Mouse (Mus musculus): Measurements from ENCODE around the gene Tpcn2.

DNA sequence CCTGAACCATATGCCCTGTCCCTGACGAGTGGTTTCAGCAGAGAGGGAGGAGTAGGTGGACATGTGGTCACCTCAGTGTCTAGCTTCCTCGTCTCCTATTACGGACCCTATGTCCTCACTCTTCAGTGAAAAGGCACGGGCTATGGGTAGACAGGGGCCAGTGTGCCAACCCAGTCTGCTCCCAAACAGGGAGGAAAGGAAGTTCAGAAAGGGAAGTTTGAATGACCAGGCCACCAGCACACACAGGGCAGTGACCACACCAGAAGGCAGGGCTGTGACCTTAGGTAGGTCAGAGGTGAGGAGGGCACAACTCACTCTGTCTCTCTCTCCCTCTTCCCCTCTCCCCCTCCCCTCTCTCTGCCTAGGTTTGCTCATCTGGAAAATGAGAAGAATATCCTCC, 770 bp downstream of the Tpcn2 start:
- no peak for TF ChIP-seq CTCF (IDR thresholded peaks at IDR 0.05; ENCODE audit: extremely low read depth, insufficient read depth, low read length)
- no peak for TF ChIP-seq POLR2A (IDR thresholded peaks at IDR 0.05; ENCODE audit: extremely low read depth, insufficient read depth, low read length)
